Mouse (Mus musculus): Measurements from ENCODE around the gene Ddx49.

- TF ChIP-seq CTCF (IDR thresholded peaks at IDR 0.05) (peak; percentile 89), POLR2A (IDR thresholded peaks at IDR 0.05; ENCODE audit: insufficient read depth, low read depth, low read length) (no peak)
Measured at GRCm38 (mm10) chr8:70332070-70332877, 30.0 kb upstream of the Ddx49 start.

All from heart, adult 2 months (tissue).